Mouse (Mus musculus): ENCODE data around the gene Raet1e. TPM values are rescaled to one million over a fixed set of nuclear protein-coding genes. Genes with fewer than 3 reads are reported as not detected.
"Not testable (repeated sequence)": the region's sequence is repeated elsewhere in the genome, so short reads cannot be mapped to it uniquely, and the experiment has no call there.

Gene Raet1e
- polyA plus RNA-seq, 1 experiment from 2014 or later, result 2.6 TPM

DNA sequence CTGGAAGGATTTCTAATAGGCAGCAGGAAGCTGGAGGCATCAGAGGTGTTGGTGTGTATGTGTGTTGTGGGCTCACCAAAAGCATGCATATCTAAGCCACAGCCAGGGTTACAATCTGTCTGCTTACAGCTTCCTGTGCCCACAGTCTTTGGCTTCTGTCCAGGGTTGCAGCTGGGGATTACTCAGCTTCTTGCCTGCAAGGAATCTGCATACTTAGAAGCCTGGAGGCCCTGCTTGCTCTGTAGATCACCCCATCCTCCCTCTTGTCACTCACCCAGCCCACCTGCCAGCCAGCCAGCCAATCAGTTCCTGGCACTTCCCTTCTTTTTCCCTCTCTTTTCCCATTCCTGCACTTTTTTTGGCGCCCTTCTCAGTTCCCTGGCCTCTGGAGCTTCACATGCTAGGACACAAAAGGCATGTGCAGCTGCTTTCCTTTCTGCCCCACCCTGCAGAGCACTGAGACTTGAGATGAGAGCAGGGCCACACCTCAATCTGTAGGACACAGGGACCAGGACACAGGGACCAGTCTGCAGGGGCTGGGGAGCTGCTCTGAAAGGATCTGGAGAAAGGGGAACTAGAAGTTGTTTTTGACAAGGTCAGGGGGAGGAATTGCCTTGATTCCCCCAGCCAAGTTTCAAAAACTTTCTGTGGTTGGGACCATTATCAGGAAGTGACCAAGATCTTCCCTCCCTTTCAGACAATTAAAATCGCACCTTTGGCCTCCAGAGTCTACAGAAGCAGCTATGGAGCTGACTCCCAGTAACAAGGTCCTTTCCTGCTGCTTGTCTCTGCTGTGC, 234.9 kb downstream of the Raet1e start:
- not testable (repeated sequence) for H3K36me3 ChIP-seq (replicated peaks); H3K27ac ChIP-seq (replicated peaks); H3K9me3 ChIP-seq (replicated peaks); H3K4me2 ChIP-seq; ATAC-seq (ENCODE audit: insufficient read depth); H3K4me3 ChIP-seq (replicated peaks); H3K4me1 ChIP-seq (replicated peaks); H3K9ac ChIP-seq; H3K27me3 ChIP-seq
- no CpG with 5 or more reads among the region's 2 CpGs for whole genome bisulfite sequencing (ENCODE audit: insufficient replicate concordance)

DNA sequence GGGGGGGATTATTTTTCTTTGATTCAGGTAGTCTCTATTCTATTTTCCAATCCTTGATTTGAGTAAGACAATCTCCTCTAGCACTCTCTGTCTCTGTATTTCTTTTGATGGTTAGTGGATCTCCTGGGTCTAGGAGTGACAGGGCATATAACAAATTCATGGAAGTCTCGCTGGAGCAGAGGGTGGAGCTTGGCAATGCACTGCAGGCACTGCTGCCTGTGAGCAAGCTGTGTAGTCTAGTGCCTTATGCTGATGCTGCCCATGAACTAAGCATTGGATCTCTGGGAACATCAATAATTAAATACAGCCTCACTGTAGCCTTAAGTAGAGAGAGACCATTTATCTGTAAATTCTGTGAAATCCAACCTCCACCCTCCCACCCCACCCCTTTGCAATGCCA, 238.3 kb downstream of the Raet1e start:
- not testable (repeated sequence) for H3K4me2 ChIP-seq; H3K27me3 ChIP-seq; H3K4me3 ChIP-seq (replicated peaks); H3K27ac ChIP-seq (replicated peaks); H3K36me3 ChIP-seq (replicated peaks); H3K9ac ChIP-seq; H3K4me1 ChIP-seq (replicated peaks); H3K9me3 ChIP-seq (replicated peaks); ATAC-seq (ENCODE audit: insufficient read depth)
- 33% methylated on average over 1 of the region's 1 CpGs for WGBS (ENCODE audit: insufficient replicate concordance)

DNA sequence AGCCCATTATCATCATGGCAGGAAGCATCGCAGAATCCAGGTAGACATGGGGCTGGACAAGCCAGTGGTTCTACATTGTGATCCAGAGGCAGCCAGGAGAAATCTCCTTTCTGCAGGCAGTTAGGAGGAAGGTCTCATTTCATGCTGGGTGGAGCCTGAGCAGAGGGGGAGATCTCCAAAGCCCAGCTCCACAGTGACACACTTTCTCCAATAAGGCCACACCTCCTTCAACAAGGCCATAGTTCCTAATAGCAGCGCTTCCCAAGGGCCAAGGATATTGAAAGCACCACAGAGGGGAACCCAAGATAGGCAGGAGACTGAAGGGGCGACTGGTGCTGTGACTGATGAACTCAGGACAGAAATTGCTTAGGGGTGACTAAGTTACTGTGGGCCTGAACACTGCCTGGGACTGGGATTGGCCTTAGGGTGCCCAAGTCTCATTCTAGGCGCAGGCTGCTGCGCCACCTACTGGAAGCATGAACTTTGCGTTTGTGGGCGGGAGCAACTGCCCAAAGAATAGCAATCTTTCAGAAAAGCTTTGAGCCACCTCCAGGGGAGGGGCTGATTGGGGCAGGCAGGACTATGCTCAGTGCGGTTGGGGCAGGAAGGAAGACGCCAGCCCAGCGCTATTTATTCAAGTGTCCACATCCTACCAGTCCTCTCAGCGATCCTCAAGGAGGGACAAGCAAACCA, 244.0 kb downstream of the Raet1e start:
- H3K9me3 ChIP-seq (replicated peaks), result not testable (repeated sequence)
- peak; percentile 40; the same call in 1 of the 2 replicates for ATAC-seq (ENCODE audit: insufficient read depth)

DNA sequence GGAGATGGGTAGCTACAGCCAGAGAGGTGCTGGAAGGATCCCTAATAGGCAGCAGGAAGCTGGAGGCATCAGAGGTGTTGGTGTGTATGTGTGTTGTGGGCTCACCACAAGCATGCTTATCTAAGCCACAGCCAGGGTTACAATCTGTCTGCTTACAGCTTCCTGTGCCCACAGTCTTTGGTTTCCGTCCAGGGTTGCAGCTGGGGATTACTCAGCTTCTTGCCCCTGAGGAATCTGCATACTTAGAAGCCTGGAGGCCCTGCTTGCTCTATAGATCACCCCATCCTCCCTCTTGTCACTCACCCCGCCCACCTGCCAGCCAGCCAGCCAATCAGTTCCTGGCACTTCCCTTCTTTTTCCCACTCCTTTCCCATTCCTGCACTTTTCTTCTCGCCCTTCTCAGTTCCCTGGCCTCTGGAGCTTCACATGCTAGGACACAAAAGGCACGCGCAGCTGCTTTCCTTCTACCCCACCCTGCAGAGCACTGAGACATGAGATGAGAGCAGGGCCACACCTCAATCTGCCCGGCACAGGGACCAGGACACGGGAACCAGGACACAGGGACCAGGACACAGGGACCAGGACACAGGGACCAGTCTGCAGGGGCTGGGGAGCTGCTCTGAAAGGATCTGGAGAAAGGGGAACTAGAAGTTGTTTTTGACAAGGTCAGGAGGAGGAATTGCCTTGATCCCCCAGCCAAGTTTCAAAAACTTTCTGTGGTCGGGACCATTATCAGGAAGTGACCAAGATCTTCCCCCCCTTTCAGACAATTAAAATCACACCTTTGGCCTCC, 255.5 kb downstream of the Raet1e start:
- not testable (repeated sequence) for H3K27me3 ChIP-seq; H3K4me2 ChIP-seq; H3K4me3 ChIP-seq (replicated peaks); H3K27ac ChIP-seq (replicated peaks); H3K9ac ChIP-seq; ATAC-seq (ENCODE audit: insufficient read depth); H3K36me3 ChIP-seq (replicated peaks); H3K9me3 ChIP-seq (replicated peaks); H3K4me1 ChIP-seq (replicated peaks)
- WGBS (ENCODE audit: insufficient replicate concordance), result 8% methylated on average over 2 of the region's 8 CpGs

More for the DNA sequence above, 244.0 kb downstream of the Raet1e start:
- not testable (repeated sequence) for H3K36me3 ChIP-seq (replicated peaks); H3K4me2 ChIP-seq; H3K27me3 ChIP-seq; H3K4me1 ChIP-seq (replicated peaks); H3K9ac ChIP-seq; H3K27ac ChIP-seq (replicated peaks); H3K4me3 ChIP-seq (replicated peaks)
- 1% methylated on average over 9 of the region's 11 CpGs for WGBS (ENCODE audit: insufficient replicate concordance)

Other genes with a start within 250 kb of the Raet1e start
- gene 4930444G20Rik, start 90.5 kb upstream of the Raet1e start, polyA plus RNA-seq (2015; fragmentation: Nextera tagmentation; extraction: Ambion mirVana), result not detected in 2 replicates
- 2.5 and 3.1 TPM in 2 replicates for gene E030030I06Rik, start 9.3 kb upstream of the Raet1e start, polyA plus RNA-seq (2015; fragmentation: Nextera tagmentation; extraction: Ambion mirVana)
- 0.36 TPM in 1 of 2 replicates, not detected in the other for gene H60b, start within 50 bp of the Raet1e start, polyA plus RNA-seq (2015; fragmentation: Nextera tagmentation; extraction: Ambion mirVana)
- gene Raet1d, start 202.0 kb downstream of the Raet1e start, polyA plus RNA-seq (2015; fragmentation: Nextera tagmentation; extraction: Ambion mirVana), result 9.8 TPM in 2 replicates